Mouse (Mus musculus): ENCODE results near the gene Krt42.
"Not testable (repeated sequence)": the region's sequence is repeated elsewhere in the genome, so short reads cannot be mapped to it uniquely, and the experiment has no call there.

Gene Krt42

GRCm38 (mm10) chr11:100269821-100270332, at the start of gene Krt42:
TSS of gene Krt42 (minus strand) at chr11:100269871.
- DNase-seq (ENCODE audit: low read depth, low spot score): no peak

GRCm38 (mm10) chr11:100318529-100319451, 49.1 kb upstream of the Krt42 start:
- DNase-seq (ENCODE audit: low read depth, low spot score): peak; percentile 20

- DNase-seq (ENCODE audit: low read depth, low spot score): no peak
These were observed 48.2 kb upstream of the Krt42 start for GRCm38 (mm10) chr11:100317826-100318380.

- no peak for DNase-seq (ENCODE audit: low read depth, low spot score)
These were observed 45.8 kb upstream of the Krt42 start for GRCm38 (mm10) chr11:100315439-100315838.

GRCm38 (mm10) chr11:100313424-100313823, 43.8 kb upstream of the Krt42 start:
- DNase-seq (ENCODE audit: low read depth, low spot score): no peak

- DNase-seq (ENCODE audit: low read depth, low spot score): no peak
These were observed 42.5 kb upstream of the Krt42 start for GRCm38 (mm10) chr11:100312096-100312679.

GRCm38 (mm10) chr11:100311656-100312055, 42.0 kb upstream of the Krt42 start:
- DNase-seq (ENCODE audit: low read depth, low spot score): no peak

GRCm38 (mm10) chr11:100308672-100309071, 39.0 kb upstream of the Krt42 start:
- DNase-seq (ENCODE audit: low read depth, low spot score): not testable (repeated sequence)

- no peak for DNase-seq (ENCODE audit: low read depth, low spot score)
These were observed 38.2 kb upstream of the Krt42 start for GRCm38 (mm10) chr11:100307900-100308299.

GRCm38 (mm10) chr11:100301292-100301691, 31.6 kb upstream of the Krt42 start:
- DNase-seq (ENCODE audit: low read depth, low spot score): no peak

GRCm38 (mm10) chr11:100300293-100300692, 30.6 kb upstream of the Krt42 start:
- peak; percentile 88 for DNase-seq (ENCODE audit: low read depth, low spot score)

- peak; percentile 92 for DNase-seq (ENCODE audit: low read depth, low spot score)
These were observed 28.8 kb upstream of the Krt42 start for GRCm38 (mm10) chr11:100298274-100299036.

GRCm38 (mm10) chr11:100297801-100298200, 28.1 kb upstream of the Krt42 start:
- peak; percentile 74 for DNase-seq (ENCODE audit: low read depth, low spot score)

- peak; percentile 91 for DNase-seq (ENCODE audit: low read depth, low spot score)
These were observed 25.6 kb upstream of the Krt42 start for GRCm38 (mm10) chr11:100295308-100295707.

GRCm38 (mm10) chr11:100292884-100293283, 23.2 kb upstream of the Krt42 start:
- DNase-seq (ENCODE audit: low read depth, low spot score): no peak

- no peak for DNase-seq (ENCODE audit: low read depth, low spot score)
These were observed 20.6 kb upstream of the Krt42 start for GRCm38 (mm10) chr11:100290235-100290634.

GRCm38 (mm10) chr11:100288942-100289341, 19.3 kb upstream of the Krt42 start:
- no peak for DNase-seq (ENCODE audit: low read depth, low spot score)

- no peak for DNase-seq (ENCODE audit: low read depth, low spot score)
These were observed 17.4 kb upstream of the Krt42 start for GRCm38 (mm10) chr11:100287024-100287423.

GRCm38 (mm10) chr11:100284988-100285387, 15.3 kb upstream of the Krt42 start:
- no peak for DNase-seq (ENCODE audit: low read depth, low spot score)

GRCm38 (mm10) chr11:100282549-100282948, 12.9 kb upstream of the Krt42 start:
- DNase-seq (ENCODE audit: low read depth, low spot score): peak; percentile 79
